Mouse (Mus musculus) lung, embryonic 15.5 days (tissue): ENCODE measurements at regions not wholly inside any gene's neighbourhood (a gene's known extent, or its start where the extent isn't known, plus 50 kb on each side); places are given as distances from the start of the nearest gene placed in this dataset.

Experiments
- ATAC-seq: fragments of 200-750 bp; cut with Nextera tagmentation; 2 replicates; pipeline ENCODE4 v1.8.0; 2017; ENCODE audit warnings: moderate number of reproducible peaks, borderline replicate concordance; ENCODE audit not compliant: low FRiP score, low TSS enrichment; ENCODE audit errors: extremely low read depth
- H3K27ac ChIP-seq: fragments of 300-500 bp; sonication (generic); 2 replicates; pipeline ENCODE4 v1.5.1; 2015; ENCODE audit warnings: moderate library complexity, mild to moderate bottlenecking, inconsistent platforms
- H3K27me3 ChIP-seq: fragments of 300-500 bp; sonication (generic); 2 replicates; pipeline ENCODE4 v1.6.1; 2015; ENCODE audit warnings: inconsistent platforms
- H3K36me3 ChIP-seq: fragments of 300-500 bp; sonication (generic); 2 replicates; pipeline ENCODE4 v1.6.1; 2015; ENCODE audit warnings: inconsistent platforms
- H3K4me1 ChIP-seq: fragments of 300-500 bp; sonication (generic); 2 replicates; pipeline ENCODE4 v1.6.1; 2015; ENCODE audit warnings: inconsistent platforms
- H3K4me2 ChIP-seq: fragments of 300-500 bp; sonication (generic); 2 replicates; pipeline ENCODE4 v1.6.1; 2015; ENCODE audit warnings: inconsistent platforms, mild to moderate bottlenecking, moderate library complexity
- H3K4me3 ChIP-seq: fragments of 300-500 bp; sonication (generic); 2 replicates; pipeline ENCODE4 v1.5.1; 2015; ENCODE audit warnings: mild to moderate bottlenecking, inconsistent platforms
- H3K9ac ChIP-seq: fragments of 300-500 bp; sonication (generic); 2 replicates; pipeline ENCODE4 v1.6.1; 2015; ENCODE audit warnings: inconsistent platforms
- H3K9me3 ChIP-seq: fragments of 300-500 bp; sonication (generic); 2 replicates; pipeline ENCODE4 v1.6.1; 2016; ENCODE audit warnings: inconsistent platforms
- WGBS: fragments of 180-500 bp; shearing (Covaris S2); methylation state at CpG from one replicate; pipeline ENCODE4 v1.1.7; 2015; 5-methylcytosine and 5-hydroxymethylcytosine counted together

DNA sequence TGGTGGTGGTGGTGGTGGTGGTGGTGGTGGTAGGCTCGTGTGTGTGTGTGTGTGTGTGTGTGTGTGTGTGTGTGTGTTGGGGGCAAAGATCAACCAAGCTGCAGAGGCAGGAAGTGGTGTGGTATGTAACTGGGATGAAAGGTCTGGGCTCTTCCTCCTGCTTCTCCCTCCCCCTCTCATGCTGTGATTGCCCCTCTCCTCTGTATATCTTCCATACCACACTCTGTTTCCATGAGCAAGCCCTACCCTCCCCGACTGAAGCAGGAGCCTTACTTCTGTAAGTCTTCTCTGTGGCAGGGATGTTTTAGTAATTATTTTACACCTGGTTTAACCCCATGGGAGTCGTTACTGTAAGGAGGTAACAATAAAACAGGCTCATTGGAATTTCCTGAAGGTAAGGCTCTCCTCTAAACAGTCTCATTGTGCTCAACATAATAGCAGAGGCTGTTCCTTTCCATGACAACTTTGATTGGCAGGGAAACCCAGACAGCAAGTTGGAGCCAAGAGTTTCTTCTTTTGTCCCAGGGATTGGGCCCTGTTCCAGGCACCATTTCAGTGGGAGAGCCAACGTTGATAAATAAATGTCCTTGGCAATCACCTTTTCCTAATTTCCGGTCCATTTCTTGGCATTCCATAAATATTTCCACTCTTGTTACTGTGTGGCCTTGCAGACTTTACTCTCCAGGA lies 90.2 kb upstream of the Auts2 start:
- Histone ChIP-seq H3K4me3 (no peak overlapping the region), H3K4me2 (no peak overlapping the region), H3K9ac (no peak overlapping the region), H3K27me3 (no peaks in the 10 kb centered on the region), H3K27ac (no peak overlapping the region), H3K9me3 (no peaks in the 10 kb centered on the region), H3K4me1 (no peaks in the 10 kb centered on the region), H3K36me3 (no peaks in the 10 kb centered on the region)
- 35% methylated on average over 5 of the region's 5 CpGs for WGBS
- ATAC-seq = no peak

- no peaks in the 10 kb centered on the region for H3K27me3 ChIP-seq
- no peaks in the 10 kb centered on the region for H3K36me3 ChIP-seq
- no peaks in the 10 kb centered on the region for H3K9me3 ChIP-seq
- no peak overlapping the region for H3K9ac ChIP-seq
- no peak overlapping the region for H3K4me3 ChIP-seq
- no peaks in the 10 kb centered on the region for H3K4me1 ChIP-seq
- no peak overlapping the region for H3K27ac ChIP-seq
- WGBS = 53% methylated on average over 7 of the region's 7 CpGs
- no peak overlapping the region for H3K4me2 ChIP-seq
- no peak for ATAC-seq
Observed at GRCm38 (mm10) chr5:132621751-132622150, 78.6 kb upstream of the Auts2 start.

DNA sequence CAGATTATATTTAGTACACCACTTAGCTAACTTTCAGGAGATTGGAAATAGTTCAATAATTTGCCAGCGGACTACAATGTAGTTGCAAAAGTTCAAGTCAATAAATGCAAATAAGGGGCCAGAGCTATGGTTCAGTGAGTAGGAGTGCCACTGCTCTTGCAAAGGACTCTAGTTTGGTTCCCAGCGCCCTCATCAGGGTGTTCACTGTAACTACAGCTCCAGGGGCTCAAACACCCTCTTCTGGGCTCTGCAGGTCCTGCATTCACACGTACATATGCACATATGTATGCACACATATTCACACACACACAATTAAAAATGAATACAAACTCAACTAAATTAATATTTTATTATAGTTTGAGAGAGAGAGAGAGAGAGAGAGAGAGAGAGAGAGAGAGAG lies 74.1 kb upstream of the Auts2 start:
- Histone ChIP-seq H3K9me3 (no peaks in the 10 kb centered on the region), H3K4me1 (no peaks in the 10 kb centered on the region), H3K27me3 (no peaks in the 10 kb centered on the region), H3K36me3 (no peaks in the 10 kb centered on the region), H3K4me2 (no peak overlapping the region), H3K27ac (no peak overlapping the region), H3K9ac (no peak overlapping the region), H3K4me3 (no peak overlapping the region)
- ATAC-seq = no peak
- 64% methylated on average over 3 of the region's 3 CpGs for WGBS

GRCm38 (mm10) chr5:132609251-132609650 lies 66.1 kb upstream of the Auts2 start:
- peaks cover 4% of the 10 kb centered on the region; the same call in 1 of the 2 replicates for H3K4me1 ChIP-seq
- no peak for ATAC-seq
- H3K27me3 ChIP-seq = no peaks in the 10 kb centered on the region
- H3K9me3 ChIP-seq = no peaks in the 10 kb centered on the region
- H3K4me3 ChIP-seq = no peak overlapping the region
- no peak overlapping the region for H3K4me2 ChIP-seq
- H3K27ac ChIP-seq = no peak overlapping the region
- H3K9ac ChIP-seq = no peak overlapping the region
- 42% methylated on average over 4 of the region's 4 CpGs for WGBS
- no peaks in the 10 kb centered on the region for H3K36me3 ChIP-seq

GRCm38 (mm10) chr5:132606216-132606615 lies 63.1 kb upstream of the Auts2 start:
- Histone ChIP-seq H3K27ac (no peak overlapping the region), H3K9ac (no peak overlapping the region), H3K9me3 (no peaks in the 10 kb centered on the region), H3K4me1 (peaks cover 4% of the 10 kb centered on the region; the same call in 1 of the 2 replicates), H3K4me3 (no peak overlapping the region), H3K36me3 (no peaks in the 10 kb centered on the region), H3K4me2 (no peak overlapping the region), H3K27me3 (no peaks in the 10 kb centered on the region)
- 60% methylated on average over 6 of the region's 6 CpGs for WGBS
- no peak for ATAC-seq

- no peak overlapping the region for H3K4me3 ChIP-seq
- ATAC-seq = no peak
- H3K27ac ChIP-seq = no peak overlapping the region
- no peak overlapping the region for H3K9ac ChIP-seq
- H3K36me3 ChIP-seq = no peaks in the 10 kb centered on the region
- H3K9me3 ChIP-seq = no peaks in the 10 kb centered on the region
- no peaks in the 10 kb centered on the region for H3K27me3 ChIP-seq
- no peaks in the 10 kb centered on the region for H3K4me1 ChIP-seq
- no peak overlapping the region for H3K4me2 ChIP-seq
- 51% methylated on average over 6 of the region's 6 CpGs for WGBS
Observed at GRCm38 (mm10) chr5:132594796-132595195, 51.7 kb upstream of the Auts2 start.
